Mouse (Mus musculus) brain, embryonic 14.5 days (tissue): ENCODE measurements around the gene Ptgs1. TPM values are rescaled to one million over a fixed set of nuclear protein-coding genes. Genes with fewer than 3 reads are reported as not detected.

Experiments
- DNase-seq: peaks from one replicate; pipeline ENCODE4 v3.0.0-alpha.2; 2011; ENCODE audit warnings: low read depth
- CTCF ChIP-seq: fragments of 200-500 bp; IDR thresholded peaks from 2 replicates; pipeline ENCODE4 v1.5.1; 2012; ENCODE audit warnings: inconsistent platforms, mild to moderate bottlenecking, moderate library complexity, borderline replicate concordance; ENCODE audit not compliant: insufficient read depth, insufficient read length; ENCODE audit errors: extremely low read depth
- POLR2A ChIP-seq: fragments of 200-500 bp; IDR thresholded peaks from 2 replicates; pipeline ENCODE4 v1.6.1; 2012; ENCODE audit warnings: mild to moderate bottlenecking, inconsistent platforms, borderline replicate concordance; ENCODE audit not compliant: poor library complexity, insufficient read depth, insufficient read length, severe bottlenecking; ENCODE audit errors: extremely low read depth
- polyA plus RNA-seq: library from polyadenylated mRNA; depleted of rRNA; stranded (reverse); fragments of >200 nt; gene quantifications from 2 replicates; pipeline ENCODE4 v1.2.3, GENCODE M21; 2012; rRNA removed

The Ptgs1 gene
- polyA plus RNA-seq, 1 experiment = 3.0 TPM

- DNase-seq = no peak
- TF ChIP-seq POLR2A = no peak
- TF ChIP-seq CTCF = no peak
Observed at GRCm38 (mm10) chr2:36256931-36257330, 26.7 kb downstream of the Ptgs1 start.

- TF ChIP-seq CTCF (no peak), POLR2A (no peak)
- DNase-seq = no peak
Observed at GRCm38 (mm10) chr2:36259382-36259781, 29.2 kb downstream of the Ptgs1 start.

- TF ChIP-seq POLR2A (no peak), CTCF (no peak)
- DNase-seq = no peak
Observed at GRCm38 (mm10) chr2:36259798-36260540, 29.7 kb downstream of the Ptgs1 start.

- no peak for DNase-seq
- TF ChIP-seq CTCF = no peak
- TF ChIP-seq POLR2A = no peak
Observed at GRCm38 (mm10) chr2:36262025-36262424, 31.8 kb downstream of the Ptgs1 start.

- no peak for TF ChIP-seq POLR2A
- TF ChIP-seq CTCF = no peak
- peak; percentile 51 for DNase-seq
Observed at GRCm38 (mm10) chr2:36269458-36269857, 39.2 kb downstream of the Ptgs1 start.

GRCm38 (mm10) chr2:36270186-36270585 is 40.0 kb downstream of the Ptgs1 start:
- DNase-seq = no peak
- TF ChIP-seq POLR2A (no peak), CTCF (no peak)

GRCm38 (mm10) chr2:36271085-36271484 is 40.9 kb downstream of the Ptgs1 start:
- DNase-seq = no peak
- TF ChIP-seq POLR2A (no peak), CTCF (no peak)

- DNase-seq = no peak
- TF ChIP-seq CTCF (no peak), POLR2A (no peak)
Observed at GRCm38 (mm10) chr2:36272288-36272950, 42.2 kb downstream of the Ptgs1 start.

- TF ChIP-seq POLR2A (no peak), CTCF (peak; percentile 71; the same call in 1 of the 2 replicates)
- peak; percentile 94 for DNase-seq
Observed at GRCm38 (mm10) chr2:36276454-36276853, 46.2 kb downstream of the Ptgs1 start.

GRCm38 (mm10) chr2:36278760-36279159 is 48.5 kb downstream of the Ptgs1 start:
- no peak for DNase-seq

GRCm38 (mm10) chr2:36281138-36281537 is 50.9 kb downstream of the Ptgs1 start:
- no peak for TF ChIP-seq CTCF
- TF ChIP-seq POLR2A = no peak
- no peak for DNase-seq

More at GRCm38 (mm10) chr2:36278760-36279159, 48.5 kb downstream of the Ptgs1 start:
- TF ChIP-seq CTCF (no peak), POLR2A (no peak)

- DNase-seq = no peak
- TF ChIP-seq CTCF = no peak
- no peak for TF ChIP-seq POLR2A
Observed at GRCm38 (mm10) chr2:36282301-36282700, 52.1 kb downstream of the Ptgs1 start.

Other genes with a start within 250 kb of the Ptgs1 start
- gene Ndufa8, start 181.0 kb upstream of the Ptgs1 start, polyA plus RNA-seq = 123 and 135 TPM in 2 replicates
- 0.93 and 2.3 TPM in 2 replicates for gene Morn5, start 181.0 kb upstream of the Ptgs1 start, polyA plus RNA-seq
- 16.9 and 28.7 TPM in 2 replicates for gene Lhx6, start 125.0 kb upstream of the Ptgs1 start, polyA plus RNA-seq
- 23.7 and 33.5 TPM in 2 replicates for gene Mrrf, start 94.0 kb upstream of the Ptgs1 start, polyA plus RNA-seq
- gene Rbm18, start 93.7 kb upstream of the Ptgs1 start, polyA plus RNA-seq = 73.3 and 86.3 TPM in 2 replicates
- gene Olfr338, start 143.1 kb downstream of the Ptgs1 start, polyA plus RNA-seq = 0.01 TPM in 1 of 2 replicates, not detected in the other
- gene Olfr339, start 188.5 kb downstream of the Ptgs1 start, polyA plus RNA-seq = not detected in 2 replicates
- gene Olfr340, start 222.2 kb downstream of the Ptgs1 start, polyA plus RNA-seq = not detected in 2 replicates